Mouse (Mus musculus) left cerebral cortex, adult 11 months (tissue): ENCODE results near the gene Hoxa11.

ENCODE experiments used
- DNase-seq: peaks from one replicate; pipeline ENCODE4 v3.0.0; 2022; ENCODE audit warnings: low spot score

Gene Hoxa11

GRCm38 (mm10) chr6:52232984-52233545 lies 12.5 kb downstream of the Hoxa11 start:
- no peak for DNase-seq

DNA sequence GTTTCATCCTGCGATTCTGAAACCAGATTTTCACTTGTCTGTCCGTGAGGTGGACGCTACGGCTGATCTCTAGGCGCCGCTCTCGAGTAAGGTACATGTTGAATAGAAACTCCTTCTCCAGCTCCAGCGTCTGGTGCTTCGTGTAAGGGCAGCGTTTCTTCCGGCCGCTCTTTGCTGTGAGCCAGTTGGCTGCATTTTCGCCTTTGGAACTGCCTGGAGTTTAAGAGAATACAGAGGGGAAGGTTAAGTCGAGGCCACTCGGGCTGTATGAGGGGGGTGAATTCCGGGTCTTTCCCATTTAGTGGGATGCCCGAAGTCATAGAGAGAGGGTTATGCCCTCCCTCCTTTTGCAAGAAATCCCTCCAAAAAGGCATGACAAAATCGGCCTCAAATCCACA lies 13.0 kb downstream of the Hoxa11 start:
- DNase-seq: no peak

DNA sequence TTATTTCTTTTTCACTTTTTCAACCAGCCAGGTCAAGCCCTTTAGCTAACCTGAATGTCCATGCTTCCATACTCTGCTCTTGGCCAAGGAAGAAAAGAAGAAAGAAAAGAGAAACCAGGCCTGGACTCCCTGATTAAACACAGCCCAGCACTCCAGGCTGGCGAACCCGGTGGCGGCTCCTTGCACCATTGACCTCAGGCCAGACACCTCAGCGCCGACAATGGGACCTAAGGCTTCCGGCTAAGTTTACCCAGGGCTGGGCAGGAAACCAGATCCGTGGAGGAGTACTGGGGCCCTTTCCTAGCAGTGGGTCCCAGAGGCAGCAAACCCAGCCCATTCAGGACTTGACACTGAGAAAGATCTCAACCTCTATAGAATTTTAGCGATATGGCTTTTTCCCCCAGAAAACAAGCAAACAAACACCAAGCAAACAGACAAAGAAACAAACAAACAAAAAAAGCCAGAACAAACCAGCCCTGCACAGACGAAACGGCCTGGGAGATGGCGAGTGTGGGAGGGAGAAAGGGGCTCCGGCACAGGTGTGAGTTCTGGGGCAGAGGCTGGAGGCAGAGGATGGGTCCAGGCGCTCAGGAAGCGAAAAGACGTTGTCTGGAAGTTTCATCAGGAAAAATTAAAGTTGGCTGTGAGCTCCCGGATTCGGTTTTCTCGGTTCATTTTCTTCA lies 13.6 kb downstream of the Hoxa11 start:
- DNase-seq: no peak

DNA sequence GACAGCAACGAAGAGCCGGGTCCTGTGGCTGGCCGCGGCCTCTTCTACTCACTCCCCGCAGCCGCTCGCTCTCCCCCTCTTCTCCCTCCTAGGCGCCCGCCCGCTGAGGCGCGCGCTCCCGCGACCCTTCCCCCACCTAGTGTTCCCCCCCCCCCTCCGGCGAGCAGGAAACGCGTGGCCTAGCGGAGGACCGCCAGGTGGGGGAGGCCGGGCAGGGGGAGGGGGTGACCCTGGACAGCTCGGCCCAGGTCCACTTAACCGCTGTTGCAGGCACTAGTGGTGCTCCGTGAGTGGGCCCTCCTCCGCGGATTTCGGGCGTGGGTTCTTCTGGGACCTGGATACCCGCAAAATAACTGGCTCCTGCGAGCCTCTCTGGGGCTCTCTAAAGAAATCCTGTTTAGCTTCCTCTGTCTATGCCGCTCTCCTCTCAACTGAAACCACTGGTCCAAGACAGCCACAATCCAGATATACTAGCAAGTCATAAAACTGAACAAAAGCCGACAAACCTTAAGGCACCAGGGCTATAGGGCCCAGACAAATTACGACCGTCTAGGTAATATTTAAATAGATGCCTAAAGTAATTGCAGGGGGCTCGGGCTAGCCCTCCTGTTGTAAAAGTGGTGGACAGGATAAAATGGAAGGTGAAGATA lies 15.0 kb downstream of the Hoxa11 start, which contains the start of gene Hoxa9:
Hoxa9 (minus strand) TSS at position 574 of the 650 bp plus-strand sequence.
- no peak for DNase-seq

- DNase-seq: no peak
Measured at GRCm38 (mm10) chr6:52229558-52230416, 15.8 kb downstream of the Hoxa11 start.

DNA sequence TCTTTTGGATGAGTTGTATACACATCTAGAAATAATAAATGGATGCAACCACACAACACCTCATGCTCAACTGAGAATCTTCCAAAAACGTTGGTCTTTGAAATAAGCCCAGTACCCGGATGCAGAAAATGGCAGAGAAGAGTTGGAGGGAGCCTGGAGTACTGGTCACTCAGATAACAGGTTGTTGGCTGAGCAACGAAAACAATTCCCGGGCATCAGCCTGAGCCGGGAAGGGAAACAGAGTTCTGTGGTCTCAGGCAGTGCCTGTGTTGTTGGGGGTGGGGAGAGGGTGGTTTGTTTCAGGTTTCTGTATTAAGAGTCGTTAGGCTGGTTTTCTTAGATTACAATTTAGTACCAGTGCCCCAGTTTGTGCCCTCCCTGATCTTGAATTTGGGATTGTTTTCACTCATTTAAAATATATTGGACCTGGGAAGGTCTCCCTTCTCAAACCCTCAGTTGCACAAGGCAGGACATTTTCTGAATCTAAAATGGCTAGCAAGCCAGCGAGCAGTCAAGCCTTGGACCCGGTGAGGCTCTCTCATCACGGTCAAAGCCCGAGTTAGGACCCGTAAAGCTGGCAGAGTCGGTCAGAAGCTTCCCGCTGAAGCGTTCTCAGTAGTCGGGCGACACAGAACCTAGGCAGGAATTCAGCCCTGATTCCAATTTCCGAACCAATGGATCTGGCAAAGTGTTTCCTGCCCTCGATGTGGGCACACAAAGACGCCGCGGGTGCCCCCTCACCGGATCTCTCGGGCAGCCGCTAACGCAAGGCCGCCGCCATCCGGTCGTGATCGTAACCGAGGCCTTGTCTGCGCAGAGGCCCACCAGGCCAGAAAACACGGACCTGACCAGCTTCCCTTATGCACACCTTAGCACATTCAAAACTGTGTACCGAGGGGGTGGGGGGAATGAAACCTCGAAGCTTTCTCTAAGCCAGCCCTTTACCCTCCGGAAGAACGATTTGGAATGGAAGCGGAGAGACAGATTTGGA lies 16.8 kb downstream of the Hoxa11 start:
- DNase-seq: no peak

DNA sequence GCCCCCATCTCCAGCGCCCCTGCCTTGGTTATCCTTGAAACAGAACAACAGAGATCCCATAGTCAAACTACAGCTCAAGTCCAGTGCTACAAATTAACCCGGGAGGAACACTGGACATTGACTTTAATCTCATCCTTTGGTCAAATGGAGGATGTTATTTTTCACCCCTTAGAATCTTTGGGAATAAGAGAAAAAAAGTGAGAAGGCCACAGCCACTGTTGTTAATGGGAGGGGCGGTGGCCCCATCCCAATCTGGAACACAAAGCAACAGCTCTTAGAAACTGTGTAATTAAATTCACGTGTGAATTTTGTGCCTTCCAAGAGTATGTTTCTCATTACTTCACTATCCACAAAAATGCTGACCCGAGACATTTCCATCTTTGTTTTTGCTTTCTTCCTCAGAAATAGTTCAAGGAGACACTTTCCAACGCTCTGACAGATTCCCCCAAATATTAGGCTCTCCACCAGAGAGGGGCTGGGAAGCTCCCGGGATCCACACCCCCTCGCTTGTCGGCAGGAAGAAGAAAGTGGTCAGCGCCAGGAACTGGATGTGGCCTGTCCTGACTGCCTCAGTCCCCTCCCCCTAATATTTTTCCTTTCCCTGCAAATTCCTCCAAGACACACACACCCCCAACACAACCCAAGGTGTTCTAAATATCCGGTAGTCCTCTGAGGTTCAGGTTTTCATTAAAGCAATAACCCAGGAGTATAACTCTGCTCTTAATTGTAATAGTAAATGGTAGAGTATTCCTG lies 18.0 kb downstream of the Hoxa11 start:
- no peak for DNase-seq

GRCm38 (mm10) chr6:52226569-52227257 lies 18.9 kb downstream of the Hoxa11 start:
- DNase-seq: no peak

DNA sequence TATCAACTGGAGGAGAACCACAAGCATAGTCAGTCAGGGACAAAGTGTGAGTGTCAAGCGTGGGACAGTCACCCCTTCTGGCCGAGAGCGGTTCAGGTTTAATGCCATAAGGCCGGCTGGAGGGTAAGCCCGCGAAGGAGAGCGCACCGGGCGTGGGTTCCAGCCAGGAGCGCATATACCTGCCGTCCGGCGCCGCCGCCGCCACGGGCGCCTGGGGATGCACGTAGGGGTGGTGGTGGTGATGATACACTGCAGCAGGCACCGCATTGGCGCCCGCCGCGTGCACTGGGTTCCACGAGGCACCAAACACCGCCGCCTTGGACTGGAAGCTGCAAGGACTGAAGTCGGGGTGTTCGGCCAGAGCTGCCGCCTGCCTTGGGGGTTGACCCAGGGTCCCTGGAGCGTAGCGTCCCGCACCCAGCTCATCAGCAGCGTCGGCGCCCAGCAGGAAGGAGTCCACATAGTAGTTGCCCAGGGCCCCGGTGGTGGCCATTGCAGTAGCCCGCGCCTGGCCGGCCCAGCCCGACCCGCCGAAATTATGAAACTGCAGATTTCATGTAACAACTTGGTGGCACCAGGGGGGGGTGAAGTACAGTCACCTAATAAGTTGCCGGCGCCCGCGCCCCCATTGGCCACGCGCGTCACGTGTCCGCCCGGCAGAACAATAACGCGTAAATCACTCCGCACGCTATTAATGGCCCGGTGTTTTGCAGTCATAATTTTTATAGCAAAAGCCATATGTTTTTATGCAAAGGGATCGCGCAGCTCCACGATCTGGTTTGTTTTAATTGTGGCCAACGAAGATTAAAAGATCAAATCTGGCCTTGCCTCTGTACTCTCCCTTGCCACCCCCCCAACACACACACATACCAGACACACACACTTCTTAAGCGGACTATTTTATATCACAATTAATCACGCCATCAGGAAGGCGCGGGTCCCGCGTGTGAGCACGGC lies 19.7 kb downstream of the Hoxa11 start:
- DNase-seq: no peak

DNA sequence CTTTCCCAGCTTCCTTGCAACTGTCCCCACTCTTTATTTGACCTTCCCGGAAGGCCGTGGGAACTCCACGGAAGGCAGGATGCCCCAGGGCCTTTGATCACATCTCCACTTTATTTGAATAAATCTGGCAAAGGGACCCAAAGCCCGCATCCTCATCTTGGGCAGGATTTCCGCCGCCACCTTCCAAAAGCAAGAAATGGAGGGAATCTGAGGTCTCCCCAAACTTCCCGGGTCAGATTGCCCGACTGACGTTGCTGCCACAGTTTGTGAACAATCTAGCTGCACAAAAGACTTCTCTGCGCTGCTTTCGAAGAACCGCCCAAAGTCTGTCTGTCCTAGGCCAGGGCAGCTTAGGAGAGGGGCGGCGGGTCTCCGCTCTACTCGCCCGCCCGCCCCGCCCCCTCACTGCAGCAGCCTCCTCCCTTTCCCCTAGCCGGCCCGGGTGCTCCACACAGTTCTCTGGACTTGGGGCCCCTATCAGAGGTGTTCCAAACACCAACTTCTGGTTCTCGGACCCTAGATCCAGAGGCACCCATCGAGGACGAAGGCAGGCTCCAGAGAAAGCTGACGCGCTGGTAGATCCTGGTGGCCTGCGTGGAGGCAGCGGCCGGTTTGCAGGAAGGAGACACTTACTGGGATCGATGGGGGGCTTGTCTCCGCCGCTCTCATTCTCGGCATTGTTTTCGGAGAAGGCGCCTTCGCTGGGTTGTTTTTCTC lies 20.6 kb downstream of the Hoxa11 start:
- no peak for DNase-seq

DNA sequence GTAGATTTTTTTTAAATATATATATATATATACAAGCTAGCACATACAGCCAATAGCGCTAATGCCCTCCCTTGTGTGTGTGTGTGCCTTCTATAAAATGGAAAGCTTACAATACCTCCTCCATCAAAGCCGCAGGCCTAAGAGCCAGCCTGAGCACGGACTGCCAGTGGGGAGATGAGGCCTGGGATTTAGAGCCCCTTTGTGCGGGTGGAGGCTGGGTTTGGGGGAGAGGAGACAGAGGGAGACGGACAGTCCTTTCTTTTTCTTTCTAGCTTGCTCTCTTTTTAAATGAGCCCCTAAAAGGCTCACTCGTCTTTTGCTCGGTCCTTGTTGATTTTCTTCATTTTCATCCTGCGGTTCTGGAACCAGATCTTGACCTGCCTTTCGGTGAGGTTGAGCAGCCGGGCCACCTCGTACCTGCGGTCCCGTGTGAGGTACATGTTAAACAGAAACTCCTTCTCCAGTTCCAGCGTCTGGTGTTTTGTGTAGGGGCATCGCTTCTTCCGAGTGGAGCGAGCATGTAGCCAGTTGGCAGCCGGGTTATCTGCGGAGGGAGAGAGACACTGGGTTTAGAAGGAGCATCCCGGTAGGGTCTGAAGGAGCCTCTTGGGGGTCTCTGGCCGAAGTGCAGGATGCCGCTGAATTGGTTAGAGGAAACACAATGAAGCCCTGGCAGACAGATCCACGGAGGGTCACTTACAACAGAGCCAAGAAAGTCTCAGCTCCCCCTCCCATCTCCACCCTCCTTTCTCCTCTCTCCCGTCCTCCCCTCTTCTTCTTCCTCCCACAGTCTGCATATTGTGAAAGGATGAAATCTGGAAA lies 21.5 kb downstream of the Hoxa11 start:
- no peak for DNase-seq

DNA sequence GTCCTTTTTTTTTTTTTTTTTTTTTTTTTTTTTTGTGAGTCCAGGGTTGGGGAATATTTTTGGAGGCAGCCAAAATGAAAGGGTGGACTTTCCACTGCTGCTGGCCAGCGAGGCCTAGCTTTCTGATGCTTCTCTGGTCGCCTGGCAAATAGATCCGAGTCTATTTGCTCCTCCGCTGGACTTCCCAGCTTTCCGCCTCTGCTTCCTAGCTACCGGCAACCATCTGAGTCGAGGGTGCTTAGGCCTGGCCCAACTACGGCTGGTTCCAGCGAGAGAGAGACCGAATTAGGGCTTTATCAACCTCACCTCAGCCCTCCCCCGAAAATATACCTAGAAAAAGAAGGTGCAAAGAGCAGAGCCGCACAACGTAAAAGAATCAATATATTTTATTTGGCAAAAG lies 22.9 kb downstream of the Hoxa11 start:
- no peak for DNase-seq

GRCm38 (mm10) chr6:52221993-52222685 lies 23.5 kb downstream of the Hoxa11 start:
- DNase-seq: no peak

- peak; percentile 57 for DNase-seq
Measured at GRCm38 (mm10) chr6:52221337-52221992, 24.1 kb downstream of the Hoxa11 start, which contains the start of gene Hoxa7. Gene Hoxa7, minus strand, starts transcription at chr6:52221854.

- DNase-seq: no peak
Measured at GRCm38 (mm10) chr6:52220865-52221310, 24.7 kb downstream of the Hoxa11 start.
